Mouse (Mus musculus): ENCODE measurements around the gene Upf1.
A peak's percentile ranks its signal among the peaks of the same experiment; 100 is the strongest.

The Upf1 gene

DNA sequence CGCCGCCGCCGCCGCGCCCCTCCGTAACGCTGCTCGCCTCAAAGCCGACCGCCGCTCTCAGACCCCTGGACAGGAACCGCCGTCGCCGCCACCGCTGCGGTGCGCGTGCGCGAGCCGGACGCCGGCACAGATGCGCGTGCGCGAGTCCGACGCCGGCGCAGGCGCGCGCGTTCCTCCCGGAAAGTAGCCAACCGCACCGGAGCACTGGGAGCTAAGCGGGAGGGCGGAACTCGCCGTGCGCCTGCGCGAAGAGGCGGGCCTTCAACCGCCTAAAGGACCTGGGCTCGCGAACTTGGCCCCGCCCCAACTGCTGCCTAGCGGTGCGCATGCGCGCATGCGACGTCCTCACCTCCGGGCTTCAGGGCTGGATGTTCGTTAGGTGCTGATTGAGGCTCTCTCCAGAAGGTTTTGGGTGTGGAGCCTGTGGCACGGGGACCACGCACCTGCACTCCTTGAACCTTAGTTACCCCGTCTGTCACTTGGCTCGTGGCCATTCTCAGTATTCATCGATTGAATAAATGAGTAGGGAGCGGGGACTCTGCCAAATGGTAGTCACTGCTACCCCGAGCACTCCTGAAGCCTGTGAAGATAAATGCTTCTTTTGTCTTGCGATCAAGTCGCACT is at the start of gene Upf1:
TSS of gene Upf1 (minus strand) at position 85 of the 624 bp plus-strand sequence.
- DNase-seq (ENCODE audit: low read depth, low spot score) = peak; percentile 99

DNA sequence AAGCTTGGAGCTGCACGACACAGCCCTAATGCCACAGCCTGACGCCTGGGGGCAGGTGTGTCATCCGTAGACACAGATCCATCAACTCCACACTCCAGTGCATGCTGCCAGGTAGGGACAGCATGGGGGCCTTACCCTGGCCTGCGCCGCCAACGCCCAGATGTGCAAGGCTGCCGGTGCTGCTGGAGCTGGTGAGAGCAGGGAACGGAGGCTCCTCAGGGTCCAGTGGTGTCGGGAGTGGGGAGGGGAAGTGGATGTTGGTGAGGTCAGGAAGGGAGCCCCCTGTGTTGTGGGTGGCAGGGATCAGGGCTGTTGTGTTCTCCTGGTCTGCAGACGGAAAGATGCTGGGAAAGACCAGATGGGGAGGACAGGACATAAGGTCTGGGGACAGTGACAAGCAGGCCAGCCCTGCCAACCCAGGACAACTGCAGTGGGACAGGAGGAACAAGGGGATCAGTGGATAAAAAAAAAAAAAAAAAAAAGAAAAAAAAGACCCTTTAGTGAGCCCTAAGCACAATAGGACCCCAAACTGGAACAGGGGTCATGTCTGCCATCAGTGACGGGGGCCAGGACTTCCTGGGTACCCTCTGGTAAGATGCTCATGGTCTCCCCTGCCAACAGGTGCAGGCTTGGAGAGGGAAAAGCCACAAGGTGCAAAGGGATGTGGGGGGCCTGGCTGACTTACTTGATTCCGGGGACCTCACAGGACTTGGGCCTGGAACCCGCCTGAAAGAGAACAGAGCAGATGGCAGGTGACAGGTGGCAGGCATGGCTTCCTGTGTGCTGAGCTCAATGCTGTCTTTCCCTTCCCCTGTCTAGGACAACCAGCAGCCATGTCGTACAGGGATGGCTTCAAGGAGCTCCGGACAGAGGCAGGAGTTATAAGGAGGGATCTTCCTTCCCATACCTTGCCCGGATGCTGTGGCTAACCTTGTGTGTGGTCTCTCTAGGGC is 44.8 kb upstream of the Upf1 start:
- no peak for DNase-seq (ENCODE audit: low read depth, low spot score)

DNA sequence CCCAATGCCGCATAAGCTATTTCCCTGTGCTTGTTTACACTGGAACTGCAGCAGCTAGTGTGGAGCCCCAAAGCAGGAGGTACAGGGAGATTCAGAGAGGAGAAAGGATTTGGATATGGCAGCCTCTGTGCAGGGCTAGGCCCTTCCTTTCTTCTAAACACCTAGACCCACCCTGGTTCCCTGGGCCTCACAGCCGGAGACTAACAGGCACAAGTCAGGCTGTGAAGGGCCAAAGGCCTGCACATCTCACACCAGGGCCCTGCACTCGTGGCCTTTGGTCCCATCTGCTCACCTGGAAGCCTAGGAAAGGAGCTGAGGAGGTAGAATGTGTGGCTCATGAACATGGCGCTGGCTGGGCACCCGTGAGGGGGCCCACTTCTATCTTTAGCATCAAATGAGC is 43.1 kb upstream of the Upf1 start:
- no peak for DNase-seq (ENCODE audit: low read depth, low spot score)

DNA sequence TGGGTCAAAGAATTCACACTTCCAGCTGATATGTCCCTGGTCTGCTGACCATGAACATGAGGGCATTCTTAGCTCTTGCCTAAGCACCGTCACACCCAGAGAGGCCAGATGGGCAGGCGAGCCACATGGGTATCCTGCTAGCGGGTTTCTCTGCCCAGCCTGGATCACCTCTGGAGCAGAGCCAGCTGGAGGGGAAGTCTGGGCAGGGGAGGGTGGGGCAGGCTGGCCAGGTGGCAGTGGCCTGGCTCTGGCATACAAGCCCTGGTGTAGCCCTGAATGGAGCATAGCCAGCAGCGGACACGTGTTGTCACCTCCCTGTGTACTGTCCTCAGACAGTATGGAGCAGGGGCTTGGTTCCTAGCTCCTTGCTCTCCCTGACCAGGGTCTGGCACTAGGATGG is 42.6 kb upstream of the Upf1 start:
- DNase-seq (ENCODE audit: low read depth, low spot score) = no peak

DNA sequence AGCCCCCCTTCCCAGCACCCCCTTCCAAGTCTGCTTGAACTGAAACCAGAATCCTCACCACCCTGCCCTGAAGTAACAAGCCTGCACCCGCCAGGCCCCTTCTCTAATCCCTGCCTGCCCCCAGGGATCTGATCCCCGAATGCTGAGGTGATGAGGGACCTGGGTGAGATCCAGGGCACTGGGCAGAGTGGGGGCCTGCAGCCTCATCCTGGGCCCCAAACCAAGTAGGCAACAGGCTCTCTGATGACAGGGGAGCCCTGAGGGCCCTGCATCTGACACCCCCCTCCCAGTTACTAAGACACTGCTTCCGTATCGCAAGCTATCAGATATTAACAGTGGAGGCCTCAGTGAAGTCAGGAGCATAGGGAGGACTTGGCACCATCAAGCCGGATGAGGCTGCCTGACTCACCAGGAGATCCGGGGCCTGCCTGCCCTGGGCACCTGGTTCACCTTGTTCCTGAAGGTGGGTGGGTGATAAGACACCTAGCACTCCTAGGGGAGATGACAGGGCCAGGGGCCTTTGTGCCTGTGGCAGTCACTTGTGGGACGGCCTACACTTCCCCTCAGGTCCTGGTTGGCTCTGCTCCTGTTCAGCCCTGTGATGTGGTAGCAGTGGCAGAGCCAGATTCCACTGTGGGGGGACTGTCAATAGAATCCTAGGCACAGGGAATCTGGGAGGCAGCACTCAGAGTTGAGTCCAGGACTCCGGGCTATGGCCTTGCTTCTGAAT is 41.4 kb upstream of the Upf1 start:
- DNase-seq (ENCODE audit: low read depth, low spot score) = no peak

DNA sequence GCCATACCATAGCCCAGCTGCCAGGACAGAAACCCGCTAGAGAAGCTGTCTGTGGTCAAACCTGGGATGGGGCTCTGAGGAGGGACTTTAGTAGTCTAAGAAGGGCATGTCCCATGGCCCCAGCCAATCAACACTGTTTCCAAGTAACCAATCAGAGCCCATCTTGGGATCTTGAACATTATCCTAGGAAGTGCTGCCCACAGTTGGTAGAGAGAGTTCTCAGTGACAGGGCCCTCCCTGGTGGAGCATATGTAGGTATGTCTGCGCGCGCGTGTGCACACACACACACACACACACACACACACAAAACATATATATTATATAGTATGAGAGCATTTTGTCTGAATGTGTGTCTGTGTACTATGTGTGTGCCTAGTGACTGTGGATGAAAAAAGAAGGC is 40.0 kb upstream of the Upf1 start:
- DNase-seq (ENCODE audit: low read depth, low spot score) = no peak

DNA sequence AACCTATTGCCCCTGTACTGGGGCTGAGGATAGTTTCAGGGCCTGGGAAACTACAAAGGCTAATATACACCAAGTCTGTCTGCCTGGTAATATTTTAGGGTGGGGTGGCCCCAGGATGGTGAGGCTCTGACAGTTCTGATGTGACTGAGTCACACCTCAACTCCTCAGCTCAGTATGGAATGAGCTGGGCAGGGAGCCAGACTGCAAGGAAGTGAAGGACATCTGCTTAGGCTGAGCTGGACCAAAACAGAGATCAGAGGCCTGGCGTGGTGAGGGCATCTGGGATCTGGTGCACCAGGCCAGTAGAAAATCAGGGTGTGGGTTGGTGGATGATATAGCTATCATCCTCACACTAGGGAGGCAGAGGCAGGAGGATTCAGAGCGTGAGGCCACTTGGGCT is 36.6 kb upstream of the Upf1 start:
- DNase-seq (ENCODE audit: low read depth, low spot score) = no peak

DNA sequence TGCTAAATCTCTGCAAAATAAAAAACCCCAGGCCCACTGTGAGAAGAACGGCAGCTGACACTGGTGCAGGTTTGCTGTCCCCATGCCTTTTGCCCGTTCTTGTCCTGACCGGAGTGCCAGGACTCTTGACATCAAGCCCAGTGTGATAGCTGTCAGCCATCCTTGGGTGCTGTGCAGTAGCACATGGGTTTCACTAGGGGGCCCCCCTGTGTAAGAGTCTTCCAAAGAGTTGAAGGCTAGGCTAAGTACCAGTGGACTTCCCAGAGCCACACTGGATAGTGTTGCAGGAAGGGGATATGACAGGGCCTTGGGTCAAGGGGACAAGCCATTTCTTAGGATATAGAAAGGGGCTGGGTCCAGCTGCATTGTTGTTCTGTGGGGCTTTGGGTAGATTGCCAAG is 30.2 kb upstream of the Upf1 start:
- peak; percentile 70 for DNase-seq (ENCODE audit: low read depth, low spot score)

DNA sequence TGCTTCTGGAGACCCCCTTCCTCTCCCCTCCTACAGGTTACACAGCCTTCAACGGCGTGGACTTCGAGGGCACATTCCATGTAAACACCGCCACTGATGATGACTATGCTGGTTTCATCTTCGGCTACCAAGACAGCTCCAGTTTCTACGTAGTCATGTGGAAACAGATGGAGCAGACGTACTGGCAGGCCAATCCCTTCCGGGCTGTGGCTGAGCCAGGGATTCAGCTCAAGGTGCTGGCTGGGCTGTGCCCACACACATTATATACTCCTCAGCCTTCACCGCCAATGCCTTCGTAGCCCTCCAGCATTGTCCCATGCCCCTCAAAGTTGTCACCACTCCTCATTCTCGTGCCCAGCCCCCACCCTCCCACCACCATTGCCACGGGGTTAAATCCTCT is 27.0 kb upstream of the Upf1 start:
- no peak for DNase-seq (ENCODE audit: low read depth, low spot score)

DNA sequence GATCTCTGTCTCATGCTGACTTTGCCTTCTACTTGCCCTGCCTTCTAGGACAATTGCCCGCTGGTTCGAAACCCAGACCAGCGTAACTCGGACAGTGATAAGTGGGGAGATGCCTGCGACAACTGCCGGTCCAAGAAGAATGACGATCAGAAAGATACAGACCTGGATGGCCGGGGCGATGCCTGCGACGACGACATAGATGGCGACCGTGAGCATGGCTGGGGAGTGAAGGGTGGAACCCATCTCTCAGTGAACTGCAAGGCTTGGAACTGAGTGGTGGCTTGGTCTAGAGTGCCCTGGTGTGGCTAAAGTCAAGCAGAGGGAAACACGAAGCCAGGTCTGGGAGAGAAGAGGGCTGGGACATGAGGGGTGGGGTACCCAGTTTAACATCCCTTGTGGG is 24.0 kb upstream of the Upf1 start:
- DNase-seq (ENCODE audit: low read depth, low spot score) = no peak

DNA sequence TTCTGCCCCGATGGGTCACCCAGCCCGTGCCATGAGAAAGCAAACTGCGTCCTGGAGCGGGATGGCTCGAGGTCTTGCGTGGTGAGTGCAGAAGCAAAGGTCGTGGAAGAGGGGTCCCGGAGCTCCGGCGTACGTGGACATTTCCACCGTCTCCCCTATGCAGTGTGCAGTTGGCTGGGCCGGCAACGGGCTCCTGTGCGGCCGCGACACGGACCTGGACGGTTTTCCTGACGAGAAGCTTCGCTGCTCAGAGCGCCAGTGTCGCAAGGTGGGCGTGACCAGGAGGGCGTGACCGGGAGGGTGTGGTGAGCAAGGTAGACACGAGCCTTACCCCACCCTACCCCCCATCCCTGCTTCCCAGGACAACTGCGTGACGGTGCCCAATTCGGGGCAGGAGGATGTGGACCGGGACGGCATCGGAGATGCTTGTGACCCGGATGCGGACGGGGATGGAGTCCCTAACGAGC is 23.2 kb upstream of the Upf1 start:
- DNase-seq (ENCODE audit: low read depth, low spot score) = no peak

DNA sequence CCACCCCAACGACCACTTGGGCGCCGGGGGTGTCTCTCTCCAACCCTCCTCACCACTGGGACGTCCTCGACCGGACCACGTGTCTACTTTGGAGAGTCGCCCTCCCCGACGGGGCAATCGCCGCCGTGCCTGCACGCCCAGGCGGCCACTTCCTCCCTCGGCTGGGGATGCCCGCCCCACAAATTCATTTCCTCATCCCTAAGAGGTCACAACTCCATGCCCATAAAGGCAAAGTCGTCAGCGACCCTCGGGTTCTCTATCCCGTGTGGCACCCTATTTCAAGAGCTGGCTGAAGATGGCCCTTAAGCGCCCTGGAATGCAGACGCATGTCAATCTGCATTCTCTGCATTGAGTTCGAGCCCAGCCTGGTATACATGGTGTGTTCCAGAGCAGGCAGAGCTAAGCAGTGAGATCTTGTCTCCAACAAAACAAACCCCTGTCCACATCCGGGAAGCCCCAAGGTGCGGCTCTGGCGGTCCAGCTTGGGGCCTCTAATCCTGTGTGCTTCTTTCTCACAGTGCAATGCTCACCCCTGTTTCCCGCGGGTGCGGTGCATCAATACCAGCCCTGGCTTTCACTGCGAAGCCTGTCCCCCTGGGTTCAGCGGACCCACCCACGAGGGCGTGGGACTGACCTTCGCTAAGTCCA is 22.3 kb upstream of the Upf1 start:
- no peak for DNase-seq (ENCODE audit: low read depth, low spot score)

DNA sequence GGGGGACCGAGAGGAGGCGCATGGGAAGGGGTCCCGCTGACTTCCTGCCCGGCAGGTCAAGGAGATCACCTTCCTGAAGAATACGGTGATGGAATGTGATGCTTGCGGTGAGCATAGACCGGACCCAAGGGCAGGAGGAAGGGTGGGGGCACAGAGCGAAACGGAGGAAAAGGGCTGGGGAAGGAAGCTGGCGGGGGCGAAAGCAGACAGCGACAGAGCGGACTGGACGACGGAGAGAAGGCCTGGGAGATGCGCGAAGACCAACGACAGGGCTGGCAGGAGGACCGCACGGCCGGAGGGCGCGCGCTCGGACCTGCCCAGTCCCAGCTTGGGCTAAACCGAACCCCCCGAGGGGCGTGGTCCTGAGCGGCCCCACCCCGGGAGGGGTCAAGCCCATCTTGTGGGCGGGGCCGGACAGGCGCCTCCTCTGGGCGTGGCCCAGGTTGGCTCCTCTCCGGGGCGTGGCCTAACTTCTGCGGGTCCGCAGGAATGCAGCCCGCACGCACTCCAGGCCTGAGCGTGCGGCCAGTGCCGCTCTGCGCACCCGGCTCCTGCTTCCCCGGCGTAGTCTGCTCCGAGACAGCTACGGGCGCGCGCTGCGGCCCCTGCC is 21.3 kb upstream of the Upf1 start:
- peak; percentile 53 for DNase-seq (ENCODE audit: low read depth, low spot score)

DNA sequence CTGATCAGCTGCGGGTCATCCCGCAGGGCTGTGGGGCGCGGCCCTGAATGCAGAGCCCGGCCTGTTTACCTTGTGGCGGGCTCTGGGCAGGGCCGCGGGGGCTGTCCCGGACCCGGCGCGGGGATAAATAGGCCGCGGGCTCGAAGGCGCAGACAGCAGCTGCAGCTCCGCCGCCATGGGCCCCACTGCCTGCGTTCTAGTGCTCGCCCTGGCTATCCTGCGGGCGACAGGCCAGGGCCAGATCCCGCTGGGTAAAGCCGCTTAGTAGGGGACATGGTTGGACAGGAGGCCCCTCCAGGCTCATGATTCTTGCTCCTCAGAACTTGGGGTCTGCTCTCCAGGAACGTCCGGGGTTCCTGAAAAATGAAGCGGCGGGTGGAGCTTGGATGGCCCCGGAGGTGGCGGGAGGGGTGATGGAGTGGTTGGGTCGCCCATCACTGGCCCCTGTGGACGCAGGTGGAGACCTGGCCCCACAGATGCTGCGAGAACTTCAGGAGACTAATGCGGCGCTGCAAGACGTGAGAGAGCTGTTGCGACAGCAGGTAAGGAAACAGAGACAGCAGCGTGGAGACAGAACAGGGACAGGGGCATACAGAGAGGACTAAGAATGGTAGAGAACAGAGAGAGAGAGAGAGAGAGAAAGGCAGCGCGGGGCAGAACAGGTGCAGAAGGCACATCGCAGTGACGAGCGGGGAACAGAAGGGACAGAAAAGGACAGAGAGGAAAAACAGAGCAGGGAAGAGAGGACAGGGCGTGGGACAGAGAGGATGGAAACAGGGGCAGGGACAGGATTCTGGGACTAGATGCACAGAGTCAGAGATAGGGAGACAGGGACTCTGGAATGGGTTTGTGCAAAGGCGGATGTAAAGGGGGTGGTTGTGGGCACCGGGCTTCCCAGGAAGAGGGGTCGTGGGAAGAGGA is 20.6 kb upstream of the Upf1 start, which contains the start of gene Comp:
TSS of gene Comp (plus strand) at position 162 of the 921 bp plus-strand sequence.
- no peak for DNase-seq (ENCODE audit: low read depth, low spot score)

DNA sequence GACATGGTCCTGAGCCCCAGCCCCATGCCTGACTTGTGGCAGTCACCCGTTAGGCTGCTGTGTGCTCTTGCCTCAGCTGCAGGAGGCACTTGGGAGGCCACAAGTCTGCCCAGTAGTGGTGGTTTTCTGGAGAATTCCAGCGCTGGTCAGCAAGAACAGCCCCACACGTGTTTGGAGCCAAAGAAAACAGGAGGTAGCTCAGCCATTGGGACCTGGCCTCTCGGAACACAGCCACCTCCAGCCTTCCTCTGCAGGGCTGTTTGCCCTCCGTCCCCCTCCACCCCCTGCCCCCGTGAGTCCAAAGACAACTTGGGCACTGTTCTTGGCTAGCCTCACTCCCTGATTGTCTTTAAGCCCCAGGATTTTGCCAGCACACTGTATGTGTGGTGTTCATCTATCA is 18.9 kb upstream of the Upf1 start:
- DNase-seq (ENCODE audit: low read depth, low spot score) = no peak

DNA sequence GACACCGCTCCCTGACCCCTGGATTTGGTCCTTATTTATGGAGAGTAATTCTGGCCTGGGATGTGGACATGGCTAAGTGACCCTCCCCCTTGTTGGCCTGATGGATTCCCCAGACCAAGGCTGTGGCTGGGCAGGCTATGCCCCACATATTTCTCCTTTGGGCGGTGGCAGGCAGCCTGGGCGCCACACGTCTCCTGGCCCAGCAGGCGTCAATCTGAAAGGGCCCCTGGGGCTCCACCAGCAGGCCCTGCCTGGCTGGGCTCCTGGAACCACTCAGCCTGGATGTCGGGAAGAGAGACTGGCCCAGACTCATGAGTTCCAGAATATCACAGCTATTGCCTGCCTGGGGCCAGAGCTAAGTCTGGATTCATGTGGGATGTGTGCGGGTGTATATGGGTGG is 17.4 kb upstream of the Upf1 start:
- no peak for DNase-seq (ENCODE audit: low read depth, low spot score)

DNA sequence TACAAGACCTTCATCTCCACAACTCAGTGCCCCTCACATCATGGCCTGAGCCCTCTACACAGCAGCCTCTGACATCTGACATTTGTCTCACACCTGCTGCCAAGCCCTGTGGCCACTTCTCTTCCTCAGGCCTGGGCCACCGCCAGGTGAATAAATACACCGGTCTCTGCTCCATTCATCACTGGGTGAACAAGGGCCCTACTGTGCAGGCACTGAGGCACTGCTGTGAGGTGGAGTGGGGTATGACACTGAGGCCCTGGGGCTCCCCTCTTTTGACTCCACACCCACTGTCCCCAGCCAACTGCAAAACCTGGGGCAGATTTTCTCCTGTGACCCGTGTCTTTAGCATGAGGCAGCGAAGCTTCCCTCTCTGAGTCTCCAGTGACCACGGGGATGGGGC is 13.5 kb upstream of the Upf1 start:
- no peak for DNase-seq (ENCODE audit: low read depth, low spot score)

DNA sequence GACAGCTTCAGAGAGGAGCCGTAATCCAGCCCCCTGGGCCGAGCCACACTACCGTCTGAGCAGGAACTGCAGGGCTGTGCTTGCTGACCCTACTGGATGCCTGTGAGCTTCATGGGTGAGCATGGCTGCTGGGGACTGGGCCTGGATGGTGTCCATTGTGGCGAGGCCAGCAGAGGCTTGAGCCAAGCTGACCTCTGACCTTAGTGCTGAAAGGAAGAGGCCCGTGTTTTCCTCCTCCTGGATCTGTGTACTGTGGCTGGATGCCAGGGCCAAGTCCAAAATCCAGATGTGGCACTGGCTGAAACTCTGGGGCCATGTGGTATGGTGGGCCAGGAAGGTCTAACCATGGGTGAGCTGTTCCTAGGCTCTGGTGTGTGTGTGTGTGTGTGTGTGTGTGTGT is 11.0 kb upstream of the Upf1 start:
- no peak for DNase-seq (ENCODE audit: low read depth, low spot score)

DNA sequence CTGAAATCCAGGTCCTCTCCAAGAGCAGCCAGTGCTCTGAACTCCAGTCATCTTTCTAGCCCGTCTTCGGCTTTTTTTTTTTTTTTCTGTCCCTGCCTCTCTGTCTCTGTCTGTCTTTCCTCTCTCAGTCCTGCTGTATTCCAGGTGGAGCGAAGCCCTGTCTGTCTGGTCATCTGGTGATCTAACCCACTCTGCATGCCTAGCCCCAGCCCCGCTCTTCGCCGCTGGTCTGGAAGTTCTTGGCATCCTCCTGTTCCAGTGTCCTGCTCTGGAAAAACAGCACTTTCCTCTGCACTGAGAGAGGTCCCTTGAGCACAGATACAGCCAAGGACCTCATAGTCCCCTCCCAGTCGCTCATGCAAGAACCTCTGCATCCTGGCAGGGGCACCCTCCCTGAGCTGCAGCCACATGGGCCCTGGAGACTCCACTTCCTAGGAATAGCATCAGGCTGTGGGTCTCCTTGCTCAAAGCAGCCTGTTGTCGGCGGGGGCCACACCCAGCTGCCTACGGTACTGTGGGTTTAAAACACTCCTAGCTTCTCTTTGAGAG is 8.5 kb upstream of the Upf1 start:
- no peak for DNase-seq (ENCODE audit: low read depth, low spot score)

DNA sequence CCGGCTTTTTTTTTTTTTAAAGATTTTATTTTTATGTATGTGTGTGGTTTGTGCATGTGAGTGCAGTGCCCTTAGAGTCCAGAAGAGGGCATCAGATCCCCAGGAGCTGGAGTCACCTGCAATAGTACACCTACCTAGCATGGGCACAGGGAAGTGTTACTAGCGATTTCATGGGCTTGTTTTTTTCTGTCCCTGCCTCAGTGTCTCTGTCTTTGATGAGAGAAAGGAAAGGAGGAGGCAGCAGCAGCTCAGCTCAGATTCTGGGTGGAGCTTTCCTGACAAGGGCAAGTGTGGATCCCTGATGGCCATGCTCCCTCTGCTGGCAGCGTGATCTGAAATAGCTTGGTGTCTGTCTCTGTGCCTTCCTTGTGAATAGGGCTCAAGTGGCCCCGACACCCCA is 7.7 kb upstream of the Upf1 start:
- DNase-seq (ENCODE audit: low read depth, low spot score) = no peak

Measured in retina, postnatal 7 days (tissue).